In genomic region chr1:80218268-80218667, GRCm38 (mm10) we compare ENCODE assay signal across 9 mouse cellular contexts. TPM values are rescaled to one million over a fixed set of nuclear protein-coding genes. Genes with fewer than 3 reads are reported as not detected.
A peak's percentile ranks its signal among the peaks of the same experiment; 100 is the strongest.
DNase-seq lines count a peak whose midpoint lies in the region; ATAC-seq and TF ChIP-seq lines count a peak whose summit lies in the region.
"Had no signal": no experiment of that assay in that cellular context is flagged by ENCODE, and none has a peak within 500 bp of the region (broad histone marks: within the 10 kb centered on the region; RNA-seq: fewer than 3 reads in every experiment).

Gene Fam124b, minus strand, starts transcription at chr1:80218473.

- no peak within 1 kb of the TSS for H3K4me2 ChIP-seq in midbrain, embryonic 14.5 days (ENCODE audit: low read length)
- no peak within 1 kb of the TSS for H3K4me2 ChIP-seq in midbrain, postnatal 0 days (ENCODE audit: low read depth, low read length, poor library complexity, severe bottlenecking)
- no peak within 1 kb of the TSS for H3K4me2 ChIP-seq in kidney, embryonic 14.5 days (replicated peaks; ENCODE audit: low read depth, low read length)

- ATAC-seq in midbrain, embryonic 14.5 days (ENCODE audit: low FRiP score, low TSS enrichment): peak; percentile 53; the same call in 1 of the 2 replicates
- ATAC-seq in midbrain, postnatal 0 days (ENCODE audit: low FRiP score): no peak
- peak; percentile 62; the same call in 1 of the 2 replicates for ATAC-seq in kidney, embryonic 14.5 days (ENCODE audit: low FRiP score, low TSS enrichment)

- H3K36me3 ChIP-seq in midbrain, embryonic 14.5 days (ENCODE audit: control insufficient read depth, insufficient read depth, low read length): no peaks in the 10 kb centered on the region
- H3K36me3 ChIP-seq in midbrain, postnatal 0 days (ENCODE audit: insufficient read depth, low read length): no peaks in the 10 kb centered on the region
- H3K36me3 ChIP-seq in heart, embryonic 10.5 days: no peaks in the 10 kb centered on the region
- H3K36me3 ChIP-seq in kidney, embryonic 14.5 days (ENCODE audit: control insufficient read depth, insufficient read depth, low read length): no peaks in the 10 kb centered on the region

- 84% methylated on average over 6 of the region's 6 CpGs for WGBS in midbrain, embryonic 14.5 days
- 80% methylated on average over 6 of the region's 6 CpGs for WGBS in midbrain, postnatal 0 days
- WGBS in heart, embryonic 10.5 days: 60% methylated on average over 6 of the region's 6 CpGs
- WGBS in kidney, embryonic 14.5 days: 76% methylated on average over 6 of the region's 6 CpGs

- no peak for TF ChIP-seq CTCF in midbrain, postnatal 0 days (IDR thresholded peaks at IDR 0.05)

- no peak for DNase-seq in midbrain, embryonic 14.5 days
- no peak for DNase-seq in midbrain, postnatal 0 days (ENCODE audit: low spot score)
- DNase-seq in heart, embryonic 10.5 days (ENCODE audit: low spot score): peak; percentile 82
- peak; percentile 61 for DNase-seq in lung, postnatal 25 days (ENCODE audit: low spot score)
- DNase-seq in layer of hippocampus, postnatal 14 days (ENCODE audit: low spot score in 2 of 2): no peak
- DNase-seq in Muller cell, postnatal 12 days (ENCODE audit: inconsistent ontology term): no peak
- DNase-seq in right cerebral cortex, postnatal 36 days (ENCODE audit: low spot score in 2 of 2): no peak

- no peaks in the 10 kb centered on the region for H3K9me3 ChIP-seq in midbrain, embryonic 14.5 days (ENCODE audit: control insufficient read depth, low read length)
- no peaks in the 10 kb centered on the region for H3K9me3 ChIP-seq in midbrain, postnatal 0 days (ENCODE audit: low read length)
- no peaks in the 10 kb centered on the region for H3K9me3 ChIP-seq in heart, embryonic 10.5 days
- 0 out of 2 replicates have a peak, but pooled peaks cover 2% of the 10 kb centered on the region for H3K9me3 ChIP-seq in kidney, embryonic 14.5 days (ENCODE audit: control insufficient read depth, low read length)

- no peaks in the 10 kb centered on the region for H3K4me1 ChIP-seq in midbrain, embryonic 14.5 days (ENCODE audit: control insufficient read depth, insufficient read depth, low read length)
- no peaks in the 10 kb centered on the region for H3K4me1 ChIP-seq in midbrain, postnatal 0 days (ENCODE audit: insufficient read depth, low read length)
- peaks cover 2% of the 10 kb centered on the region for H3K4me1 ChIP-seq in heart, embryonic 10.5 days
- no peaks in the 10 kb centered on the region for H3K4me1 ChIP-seq in kidney, embryonic 14.5 days (ENCODE audit: control insufficient read depth, insufficient read depth, low read length)

- H3K9ac ChIP-seq in midbrain, embryonic 14.5 days (replicated peaks; ENCODE audit: low read length): no peak within 1 kb of the TSS
- no peak within 1 kb of the TSS for H3K9ac ChIP-seq in midbrain, postnatal 0 days (replicated peaks; ENCODE audit: low read length, poor library complexity, severe bottlenecking)
- no peak within 1 kb of the TSS for H3K9ac ChIP-seq in kidney, embryonic 14.5 days (ENCODE audit: low read depth, low read length)
- H3K9ac ChIP-seq: liver, embryonic 14.5 days had no signal

- no peak within 1 kb of the TSS for H3K4me3 ChIP-seq in midbrain, embryonic 14.5 days (replicated peaks; ENCODE audit: low read depth, low read length)
- H3K4me3 ChIP-seq in midbrain, postnatal 0 days (ENCODE audit: low read depth, low read length): no peak within 1 kb of the TSS
- H3K4me3 ChIP-seq in heart, embryonic 10.5 days: no peak within 1 kb of the TSS
- no peak within 1 kb of the TSS for H3K4me3 ChIP-seq in kidney, embryonic 14.5 days (ENCODE audit: low read length)

- no peak within 1 kb of the TSS for H3K27ac ChIP-seq in midbrain, embryonic 14.5 days (replicated peaks; ENCODE audit: low read depth, low read length)
- H3K27ac ChIP-seq in midbrain, postnatal 0 days (ENCODE audit: low read depth, low read length): no peak within 1 kb of the TSS
- 0 out of 2 replicates have a peak within 1 kb of the TSS, but pooled peaks have one; percentile 22 for H3K27ac ChIP-seq in heart, embryonic 10.5 days
- no peak within 1 kb of the TSS for H3K27ac ChIP-seq in kidney, embryonic 14.5 days (ENCODE audit: low read depth, low read length)
- H3K27ac ChIP-seq: liver, embryonic 14.5 days had no signal

- H3K27me3 ChIP-seq in midbrain, embryonic 14.5 days (ENCODE audit: control insufficient read depth, insufficient read depth, low read length): no peaks in the 10 kb centered on the region
- no peaks in the 10 kb centered on the region for H3K27me3 ChIP-seq in midbrain, postnatal 0 days (ENCODE audit: insufficient read depth, low read length)
- no peaks in the 10 kb centered on the region; the same call in 1 of the 2 replicates for H3K27me3 ChIP-seq in heart, embryonic 10.5 days (ENCODE audit: insufficient read depth, poor library complexity, severe bottlenecking)
- no peaks in the 10 kb centered on the region for H3K27me3 ChIP-seq in kidney, embryonic 14.5 days (ENCODE audit: control insufficient read depth, insufficient read depth, low read length)

RNA-seq across cellular contexts. Expression of gene Fam124b, which starts in this region (rescaled TPM):
- polyA plus RNA-seq in midbrain, embryonic 14.5 days (2014; fragmentation: Nextera tagmentation; extraction: Ambion mirVana): 0.49 and 0.59 TPM in 2 replicates
- 0.24 and 1.0 TPM in 2 replicates for total RNA-seq in midbrain, postnatal 0 days (2014; rRNA removed)
- polyA plus RNA-seq in midbrain, postnatal 0 days (2015; fragmentation: Nextera tagmentation; extraction: Ambion mirVana): 0.15 and 0.42 TPM in 2 replicates
- polyA plus RNA-seq in heart, embryonic 10.5 days (2016; fragmentation: Nextera tagmentation; extraction: Ambion mirVana): 0.11 and 0.36 TPM in 2 replicates
- polyA plus RNA-seq in kidney, embryonic 14.5 days (2014; fragmentation: Nextera tagmentation; extraction: Ambion mirVana): 0.84 and 1.0 TPM in 2 replicates
- total RNA-seq in layer of hippocampus, postnatal 14 days (2021): under 1 TPM; 0.91 to 0.99 TPM
- polyA plus RNA-seq: liver, embryonic 14.5 days had no signal

Comparison
In these comparisons a context has a peak if more than half of its experiments do, and no peak if none do; other contexts are left out.
1. Peak in ATAC-seq in midbrain, embryonic 14.5 days; RNA of the gene not detected or under 1 TPM.
2. Peak in DNase-seq and H3K27ac ChIP-seq in heart, embryonic 10.5 days; RNA of the gene not detected or under 1 TPM.